8 mouse cellular contexts compared by ENCODE assay signal in the genomic region with DNA sequence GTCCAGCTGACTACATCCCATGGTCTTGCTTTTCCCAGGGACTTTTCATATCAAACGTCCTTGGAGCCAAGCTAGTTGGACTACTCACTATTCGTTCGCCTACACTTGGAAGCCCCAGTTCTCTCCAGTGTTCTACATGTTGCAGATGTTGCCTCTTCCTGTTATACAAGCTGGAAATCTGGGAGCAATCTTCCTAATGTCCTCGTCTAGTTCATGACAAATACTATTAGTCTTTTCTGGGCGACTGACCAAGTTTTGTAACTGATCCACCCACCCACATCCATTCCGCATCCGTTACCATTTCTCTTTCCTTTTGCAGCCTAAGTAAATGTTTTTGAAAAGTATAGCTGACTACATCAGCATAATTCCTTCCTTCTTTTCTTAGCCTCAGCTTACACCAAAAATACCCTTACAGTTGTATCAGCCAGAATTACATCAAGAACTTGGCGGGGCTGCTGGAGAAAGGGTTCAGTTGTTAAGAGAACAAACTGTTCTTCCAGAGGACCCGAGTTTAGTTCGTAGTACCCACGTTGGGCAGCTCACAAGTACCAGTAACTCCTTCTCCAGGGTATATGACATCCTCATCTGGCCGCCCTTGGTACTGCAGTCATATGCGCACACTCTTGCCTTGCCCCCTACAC.
DNase-seq lines count a peak whose midpoint lies in the region; ATAC-seq and TF ChIP-seq lines count a peak whose summit lies in the region.

No protein-coding gene starts in this region.

- H3K27me3 ChIP-seq in heart, embryonic 13.5 days (replicated peaks), result no peaks in the 10 kb centered on the region
- no peaks in the 10 kb centered on the region for H3K27me3 ChIP-seq in cerebellum, adult 2 months (ENCODE audit: control insufficient read depth, insufficient read depth, low read length)
- no peaks in the 10 kb centered on the region for H3K27me3 ChIP-seq in forebrain, embryonic 10.5 days (ENCODE audit: poor library complexity, severe bottlenecking)

- no peak overlapping the region for H3K4me2 ChIP-seq in heart, embryonic 13.5 days

- no peaks in the 10 kb centered on the region for H3K4me1 ChIP-seq in heart, embryonic 13.5 days
- no peaks in the 10 kb centered on the region for H3K4me1 ChIP-seq in cerebellum, adult 2 months (ENCODE audit: control insufficient read depth, insufficient read depth, low read length)
- no peaks in the 10 kb centered on the region for H3K4me1 ChIP-seq in forebrain, embryonic 10.5 days

- ATAC-seq in heart, embryonic 13.5 days (ENCODE audit: extremely low read depth, insufficient number of reproducible peaks, low FRiP score, low TSS enrichment), result no peak

- peak overlapping the region; percentile 58 for H3K27ac ChIP-seq in heart, embryonic 13.5 days (replicated peaks)
- no peak overlapping the region for H3K27ac ChIP-seq in cerebellum, adult 2 months (ENCODE audit: insufficient read depth, low read length)
- H3K27ac ChIP-seq in forebrain, embryonic 10.5 days, result no peak overlapping the region

- no peaks in the 10 kb centered on the region for H3K36me3 ChIP-seq in heart, embryonic 13.5 days
- H3K36me3 ChIP-seq in forebrain, embryonic 10.5 days (replicated peaks), result no peaks in the 10 kb centered on the region

- no peaks in the 10 kb centered on the region for H3K9me3 ChIP-seq in heart, embryonic 13.5 days
- no peaks in the 10 kb centered on the region for H3K9me3 ChIP-seq in forebrain, embryonic 10.5 days

- H3K9ac ChIP-seq in heart, embryonic 13.5 days, result no peak overlapping the region

- no peak overlapping the region for H3K4me3 ChIP-seq in heart, embryonic 13.5 days
- H3K4me3 ChIP-seq in cerebellum, adult 2 months (replicated peaks; ENCODE audit: insufficient read depth, low read depth, low read length), result no peak overlapping the region
- H3K4me3 ChIP-seq in forebrain, embryonic 10.5 days, result no peak overlapping the region

- 72% methylated on average over 13 of the region's 13 CpGs for WGBS in heart, embryonic 13.5 days
- WGBS in cerebellum, adult 2 months, result 80% methylated on average over 13 of the region's 13 CpGs
- 89% methylated on average over 13 of the region's 13 CpGs for WGBS in forebrain, embryonic 10.5 days

- DNase-seq in ovary, adult 18-20 months (ENCODE audit: low spot score), result peak; percentile 19
- DNase-seq in ovary, postnatal 10 days (ENCODE audit: low spot score), result no peak
- DNase-seq in layer of hippocampus, adult 9-11 months, result peak; percentile 62
- DNase-seq in right cerebral cortex, postnatal 25 days, result peak; percentile 34
- DNase-seq in cerebellum, adult 2 months, result no peak
- DNase-seq in forebrain, embryonic 10.5 days (ENCODE audit: extremely low spot score, low spot score), result no peak
- DNase-seq in natural killer cell, adult 2 months (ENCODE audit: low spot score in 2 of 2), result no peak

- no peak for TF ChIP-seq CTCF in cerebellum, adult 2 months (IDR thresholded peaks at IDR 0.05; ENCODE audit: borderline replicate concordance, insufficient read depth, low read depth, low read length)

- no peak for TF ChIP-seq POLR2A in cerebellum, adult 2 months (IDR thresholded peaks at IDR 0.05; ENCODE audit: borderline replicate concordance, insufficient read depth, low read length)

Comparison
In these comparisons a context has a peak if more than half of its experiments do, and no peak if none do; other contexts are left out.
1. DNase-seq: peak in ovary, adult 18-20 months (single experiment), layer of hippocampus, adult 9-11 months (single experiment) and right cerebral cortex, postnatal 25 days (single experiment); none in ovary, postnatal 10 days (single experiment), cerebellum, adult 2 months (0 of 2), forebrain, embryonic 10.5 days (single experiment) and natural killer cell, adult 2 months (0 of 2).